Mouse (Mus musculus) cerebellum, adult 9-11 months (tissue): ENCODE data around the gene Gm10188.

Source experiments
- DNase-seq: peaks from one replicate; pipeline ENCODE4 v3.0.0; 2022

The Gm10188 gene

DNA sequence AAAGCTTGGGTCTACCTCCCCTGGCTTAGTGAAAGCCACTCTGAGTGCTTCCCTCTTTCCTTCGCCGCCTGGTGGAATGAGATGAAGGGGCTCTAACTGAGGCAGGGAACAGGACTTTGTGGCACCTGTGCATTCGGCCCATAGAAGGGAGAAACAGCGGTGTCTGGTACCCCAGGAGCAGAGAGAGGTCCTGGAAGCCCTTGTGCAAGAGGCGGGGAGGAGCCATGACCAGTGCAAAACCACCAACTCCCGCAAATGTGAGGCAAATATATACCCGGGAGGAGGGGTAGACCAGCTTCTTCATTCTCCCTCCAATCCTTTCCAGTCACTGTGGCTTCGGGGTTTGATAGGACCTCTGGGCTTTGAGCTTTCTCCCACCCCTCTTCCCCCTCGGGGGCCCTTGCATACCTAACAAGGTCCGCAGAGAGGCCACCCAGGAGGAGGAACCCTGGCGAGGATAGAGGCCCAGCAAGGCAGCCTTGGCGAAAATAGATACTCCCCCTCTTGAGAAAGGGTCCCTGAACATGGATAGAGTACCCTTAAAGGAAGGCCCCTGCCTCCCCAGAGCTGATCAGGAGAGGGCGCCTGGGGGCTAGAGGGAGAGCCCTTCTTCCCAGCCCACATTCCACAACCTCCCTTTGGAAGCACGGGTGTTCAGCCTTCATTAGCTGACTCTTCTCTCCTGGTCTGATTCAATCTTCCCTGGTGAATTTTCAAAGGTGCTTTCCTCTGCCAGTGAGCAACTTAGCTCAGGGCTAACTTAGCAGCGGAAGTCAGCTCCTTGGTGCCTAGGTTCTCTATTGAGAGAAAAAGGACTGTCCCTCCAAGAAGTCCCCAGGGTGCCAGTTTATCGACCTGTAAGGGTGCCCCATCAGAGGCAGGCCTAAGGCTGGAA is 37.5 kb downstream of the Gm10188 start:
- DNase-seq: no peak

DNA sequence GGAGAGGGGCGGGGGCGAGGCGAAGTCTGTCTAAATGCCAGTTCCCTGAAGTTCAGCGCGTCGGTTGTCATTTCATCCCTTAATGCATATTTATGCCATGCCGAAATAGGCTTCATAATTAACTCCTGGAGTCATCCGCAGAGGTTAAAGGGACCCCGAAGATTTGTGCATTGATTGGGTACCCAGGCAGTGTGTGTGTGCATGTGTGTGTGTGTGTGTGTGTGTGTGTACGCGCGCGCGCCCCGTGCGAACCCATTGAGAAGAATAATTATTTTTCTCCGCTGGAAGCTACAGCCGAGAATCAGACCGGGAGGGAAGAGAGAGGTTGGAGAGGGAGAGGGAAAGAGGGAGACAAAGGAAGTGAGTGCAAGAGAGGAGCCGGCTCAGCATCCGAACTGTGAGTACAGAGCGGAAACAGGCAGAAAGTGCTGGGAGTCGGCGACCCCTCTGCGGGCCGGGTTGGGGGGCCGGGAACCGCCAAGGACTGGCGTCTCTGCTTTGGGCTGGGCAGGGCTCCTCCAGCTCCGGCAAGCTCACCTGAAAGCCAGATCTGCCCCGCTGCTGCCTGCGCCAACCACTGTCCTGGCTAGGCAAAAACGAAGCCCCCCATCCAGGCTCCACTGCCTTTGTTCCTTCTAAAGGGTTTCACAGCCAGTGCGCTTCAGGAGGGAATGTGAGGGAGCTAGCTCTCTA is 38.3 kb downstream of the Gm10188 start, which contains the start of the genes Lemd1 and AC124108.1:
Gene Lemd1 (plus strand): TSS at position 339 of the 693 bp plus-strand sequence.
Gene AC124108.1 (plus strand): TSS at position 365 of the 693 bp plus-strand sequence.
- DNase-seq: no peak

DNA sequence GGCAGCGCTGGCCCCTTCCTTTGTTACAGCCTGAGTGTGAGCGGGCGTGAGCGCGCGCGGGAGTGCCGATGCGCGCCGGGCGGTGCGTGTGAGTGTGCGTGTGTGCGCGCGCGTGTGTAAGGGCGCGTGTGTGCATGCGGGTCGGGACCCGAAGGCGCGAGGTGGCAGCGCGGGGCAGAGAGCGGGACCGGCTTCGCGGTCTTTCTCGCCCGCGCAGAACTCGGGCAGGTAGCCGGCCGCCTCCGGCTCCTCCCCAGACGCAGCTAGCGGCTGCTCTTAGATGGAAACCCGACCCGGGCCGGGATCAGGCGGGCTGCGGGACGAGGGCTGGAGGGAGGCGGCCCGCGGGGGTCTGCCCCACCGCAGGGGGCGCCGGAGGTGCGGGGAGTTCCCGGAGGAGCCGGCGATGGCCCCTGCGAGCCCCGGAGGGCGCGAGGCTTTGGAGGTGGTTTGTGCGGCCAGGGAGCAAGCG is 38.9 kb downstream of the Gm10188 start:
- DNase-seq: no peak

DNA sequence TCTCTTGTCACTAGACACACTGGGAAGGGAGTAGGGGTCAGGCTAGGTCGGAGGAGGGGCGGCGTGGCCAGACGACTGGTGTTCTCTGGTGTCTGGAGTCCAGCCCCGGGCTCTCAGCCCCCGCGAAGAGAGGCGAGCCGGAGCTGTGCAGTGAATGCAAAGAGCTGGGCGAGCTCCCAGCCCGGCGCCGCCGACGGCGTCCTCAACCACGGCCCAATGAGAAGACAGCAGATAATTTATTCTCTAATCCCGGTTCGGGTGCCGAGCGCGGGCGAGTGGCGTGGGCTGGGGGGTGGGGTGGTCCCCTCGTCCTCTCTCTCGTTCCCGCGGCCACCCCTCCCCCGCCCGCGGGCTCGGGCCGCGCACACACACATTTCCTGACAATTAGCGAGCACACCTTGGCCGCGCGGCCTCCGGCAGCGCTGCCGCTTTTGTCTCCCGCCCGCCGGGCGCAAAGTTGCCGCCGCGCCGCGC is 39.5 kb downstream of the Gm10188 start:
- DNase-seq: no peak

DNA sequence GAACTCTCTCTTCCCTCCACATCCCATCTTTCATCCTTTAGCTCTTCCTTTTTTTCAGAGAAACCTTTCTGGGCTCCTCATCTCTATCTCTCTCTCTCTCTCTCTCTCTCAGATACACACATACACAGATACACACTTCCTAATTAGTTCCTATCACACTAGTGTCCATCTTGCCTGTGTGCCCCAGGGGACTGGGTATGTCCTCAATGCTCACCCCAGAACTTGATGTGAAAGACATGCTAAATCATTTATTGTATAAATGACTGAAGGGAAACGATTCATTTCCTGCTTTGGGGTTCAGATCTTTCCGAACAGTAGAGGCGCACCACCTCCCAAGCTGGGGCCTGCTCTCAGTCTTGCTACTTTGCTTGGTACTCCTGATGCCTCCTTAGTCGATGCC is 40.3 kb downstream of the Gm10188 start:
- DNase-seq: no peak

DNA sequence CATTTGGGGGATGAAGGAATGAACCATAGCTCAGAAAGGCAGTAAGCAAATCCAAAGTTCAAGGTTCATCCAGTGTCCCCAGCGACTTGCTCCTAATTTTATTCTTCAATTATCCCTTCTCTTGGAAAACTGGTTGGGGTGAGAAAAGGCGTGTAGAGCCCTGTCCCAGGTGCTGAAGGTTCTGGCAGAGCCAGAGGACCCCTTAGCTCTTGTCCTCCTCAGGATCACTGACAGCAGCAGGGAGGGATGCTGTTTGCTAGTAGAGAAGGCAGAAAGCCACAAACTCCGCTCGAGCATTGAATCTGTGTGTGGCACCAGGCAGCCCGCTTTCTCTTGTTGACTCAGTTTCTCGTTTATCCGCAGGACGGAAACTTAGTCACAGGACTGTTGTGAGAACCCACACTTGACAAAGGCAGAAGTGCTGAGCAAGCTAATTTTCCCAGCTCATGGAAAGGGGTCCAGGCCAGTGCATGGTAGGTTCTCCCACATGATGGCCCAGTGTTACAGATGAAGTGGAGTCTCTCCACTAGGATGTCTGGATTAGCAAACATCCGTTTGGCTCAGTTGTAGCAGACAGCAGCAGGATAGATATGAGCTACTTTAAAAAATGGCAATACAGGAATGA is 41.0 kb downstream of the Gm10188 start:
- DNase-seq: no peak

DNA sequence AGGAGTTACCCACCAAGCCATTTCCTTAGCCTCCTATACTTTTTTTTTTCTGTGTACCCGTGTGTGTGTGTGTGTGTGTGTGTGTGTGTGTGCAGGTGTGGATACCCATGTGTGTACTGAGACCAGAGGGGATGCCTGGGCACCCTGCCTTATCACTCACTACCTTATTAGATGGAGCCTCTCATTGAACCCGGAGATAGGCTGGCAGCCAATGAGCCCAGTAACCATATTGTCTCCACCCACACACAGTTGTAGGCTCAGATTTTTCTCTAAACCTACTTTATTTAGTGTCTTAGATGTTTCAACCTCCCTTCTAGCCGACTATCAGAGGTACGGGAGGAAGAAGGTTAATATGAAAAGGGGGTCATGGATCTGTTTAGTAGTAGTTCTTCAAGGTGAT is 43.3 kb downstream of the Gm10188 start:
- DNase-seq: no peak
